Mouse (Mus musculus): ENCODE results near the gene Scd3. TPM values are rescaled to one million over a fixed set of nuclear protein-coding genes. Genes with fewer than 3 reads are reported as not detected.

Gene Scd3
- polyA plus RNA-seq (2015; fragmentation: Nextera tagmentation; extraction: Ambion mirVana) = 0.58 and 0.64 TPM in 2 replicates

DNA sequence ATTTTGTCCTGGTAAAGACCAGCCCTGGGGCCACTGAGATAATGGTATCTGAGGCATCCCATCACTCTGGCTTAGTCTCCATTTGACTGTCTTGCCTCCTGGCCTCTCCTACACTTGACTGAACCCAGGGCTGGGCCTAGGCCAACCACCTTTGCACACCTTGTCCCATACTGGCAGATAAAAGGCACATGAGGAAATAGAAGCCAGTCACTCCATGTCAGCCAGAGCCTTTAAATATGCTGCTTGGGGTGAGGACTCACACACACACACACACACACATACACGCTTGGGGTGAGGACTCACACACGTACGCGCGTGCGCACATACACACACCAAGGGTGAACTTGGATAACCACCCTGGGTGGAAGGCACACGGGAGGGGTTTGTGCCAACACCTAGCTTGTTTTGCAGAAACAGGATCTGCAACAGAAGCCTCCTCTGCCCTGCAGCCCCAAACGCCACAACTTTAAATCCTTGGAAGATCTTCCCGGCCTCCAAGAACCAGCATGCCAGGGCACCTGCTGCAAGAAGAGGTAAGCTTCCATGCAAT is at the start of gene Scd3:
Gene Scd3, plus strand, starts transcription at position 255 of the 550 bp plus-strand sequence.
- Histone ChIP-seq H3K4me3 (no peak within 1 kb of the TSS), H3K9ac (no peak within 1 kb of the TSS), H3K4me2 (no peak within 1 kb of the TSS), H3K27me3 (no peaks in the 10 kb centered on the region), H3K36me3 (no peaks in the 10 kb centered on the region), H3K4me1 (no peaks in the 10 kb centered on the region), H3K27ac (no peak within 1 kb of the TSS), H3K9me3 (no peaks in the 10 kb centered on the region)
- no peak for ATAC-seq (ENCODE audit: borderline replicate concordance, extremely low read depth, low FRiP score, low TSS enrichment)
- 87% methylated on average over 9 of the region's 9 CpGs for WGBS

DNA sequence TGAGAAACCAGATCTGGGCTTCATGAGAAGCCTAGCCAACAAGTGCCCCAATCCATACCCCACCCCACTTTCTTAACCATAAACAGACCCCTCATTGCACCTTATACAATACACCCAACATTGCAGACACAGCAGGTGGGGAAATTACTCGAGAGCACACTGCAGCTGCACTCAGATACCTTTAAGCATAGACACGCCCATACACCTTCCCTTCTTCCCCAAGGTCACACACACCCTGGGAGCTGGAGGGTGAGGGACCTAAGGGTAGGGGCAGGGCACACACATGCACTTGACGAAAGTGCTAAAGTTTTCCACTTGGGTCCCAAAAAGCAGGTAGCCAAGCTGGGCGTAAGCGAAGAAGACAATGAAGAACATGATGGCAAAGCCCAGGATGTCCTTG is 49.3 kb upstream of the Scd3 start:
- Histone ChIP-seq H3K36me3 (no peaks in the 10 kb centered on the region), H3K4me2 (no peak overlapping the region), H3K9ac (no peak overlapping the region), H3K9me3 (no peaks in the 10 kb centered on the region), H3K27me3 (no peaks in the 10 kb centered on the region; the same call in 1 of the 2 replicates), H3K27ac (no peak overlapping the region), H3K4me1 (no peaks in the 10 kb centered on the region), H3K4me3 (no peak overlapping the region)
- ATAC-seq (ENCODE audit: borderline replicate concordance, extremely low read depth, low FRiP score, low TSS enrichment) = no peak
- WGBS = 73% methylated on average over 5 of the region's 5 CpGs

DNA sequence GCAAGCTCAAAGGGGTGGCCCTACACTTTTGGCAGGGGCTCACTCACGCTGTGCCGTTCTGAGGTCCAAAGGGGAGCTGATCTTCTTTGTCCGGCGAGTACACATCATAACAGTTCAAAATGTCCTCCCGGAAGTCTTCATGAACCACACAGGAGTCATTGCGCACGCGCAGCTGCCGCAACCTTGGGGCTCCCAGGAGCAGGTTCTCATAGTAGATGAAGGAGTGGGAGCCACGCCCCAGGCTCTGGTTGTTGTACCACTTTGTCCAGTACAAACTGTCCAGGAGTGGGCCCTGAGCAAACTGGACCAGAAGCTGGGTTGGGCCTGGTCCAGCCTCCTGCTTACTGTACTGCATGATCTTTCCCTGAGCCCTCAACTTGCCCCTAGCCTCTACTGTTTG is 46.1 kb upstream of the Scd3 start:
- no peaks in the 10 kb centered on the region for H3K4me1 ChIP-seq
- H3K4me3 ChIP-seq = no peak overlapping the region
- H3K27me3 ChIP-seq = no peaks in the 10 kb centered on the region; the same call in 1 of the 2 replicates
- H3K27ac ChIP-seq = no peak overlapping the region
- 88% methylated on average over 10 of the region's 10 CpGs for WGBS
- no peak for ATAC-seq (ENCODE audit: borderline replicate concordance, extremely low read depth, low FRiP score, low TSS enrichment)
- H3K36me3 ChIP-seq = no peaks in the 10 kb centered on the region
- no peak overlapping the region for H3K9ac ChIP-seq
- no peaks in the 10 kb centered on the region for H3K9me3 ChIP-seq
- H3K4me2 ChIP-seq = no peak overlapping the region

DNA sequence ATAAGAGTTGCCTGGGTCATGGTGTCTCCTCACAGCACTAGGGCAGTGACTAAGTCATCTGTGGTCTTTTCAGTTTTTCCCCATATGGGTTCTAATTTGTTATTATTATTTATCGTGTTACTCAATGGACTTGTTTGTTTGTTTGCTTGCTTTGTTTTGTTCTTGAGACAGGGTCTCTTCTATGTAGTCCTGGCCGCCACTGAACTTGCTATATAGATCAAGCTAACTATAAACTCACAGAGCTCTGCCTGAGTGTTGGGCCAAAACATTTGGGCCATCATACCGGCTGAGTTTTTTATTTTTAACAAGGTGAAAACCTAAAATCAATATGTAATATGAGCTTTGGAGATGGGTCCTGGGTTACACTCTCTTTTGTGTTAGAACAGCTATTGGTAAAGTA is 43.7 kb upstream of the Scd3 start:
- no peaks in the 10 kb centered on the region; the same call in 1 of the 2 replicates for H3K27me3 ChIP-seq
- H3K27ac ChIP-seq = no peak overlapping the region
- 74% methylated on average over 3 of the region's 3 CpGs for WGBS
- no peaks in the 10 kb centered on the region for H3K9me3 ChIP-seq
- H3K4me3 ChIP-seq = no peak overlapping the region
- no peaks in the 10 kb centered on the region for H3K36me3 ChIP-seq
- H3K9ac ChIP-seq = no peak overlapping the region
- no peak overlapping the region for H3K4me2 ChIP-seq
- no peaks in the 10 kb centered on the region for H3K4me1 ChIP-seq
- no peak for ATAC-seq (ENCODE audit: borderline replicate concordance, extremely low read depth, low FRiP score, low TSS enrichment)

DNA sequence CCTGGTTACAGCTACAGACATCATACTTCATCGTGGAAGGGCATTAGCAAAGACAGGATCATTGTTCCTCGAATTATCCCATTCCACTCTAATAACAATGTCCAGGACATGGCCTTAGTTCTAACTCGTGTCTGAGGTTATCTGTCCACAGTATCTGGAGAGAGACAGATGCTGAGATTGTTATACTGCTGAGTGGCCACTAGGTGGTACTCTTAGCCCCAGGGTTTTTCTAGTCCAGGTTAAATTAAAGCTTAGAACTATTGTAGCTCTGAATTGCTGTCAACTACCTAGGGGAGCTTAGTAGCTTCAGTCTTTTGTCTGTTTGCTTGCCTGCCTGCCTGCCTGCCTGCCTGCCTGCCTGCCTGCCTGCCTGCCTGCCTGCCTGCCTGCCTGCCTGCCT is 41.6 kb upstream of the Scd3 start:
- 7% methylated on average over 3 of the region's 3 CpGs for WGBS
- Histone ChIP-seq H3K9ac (no peak overlapping the region), H3K4me1 (no peaks in the 10 kb centered on the region), H3K4me2 (no peak overlapping the region), H3K4me3 (no peak overlapping the region), H3K27ac (no peak overlapping the region), H3K36me3 (no peaks in the 10 kb centered on the region), H3K9me3 (no peaks in the 10 kb centered on the region), H3K27me3 (no peaks in the 10 kb centered on the region; the same call in 1 of the 2 replicates)
- no peak for ATAC-seq (ENCODE audit: borderline replicate concordance, extremely low read depth, low FRiP score, low TSS enrichment)

DNA sequence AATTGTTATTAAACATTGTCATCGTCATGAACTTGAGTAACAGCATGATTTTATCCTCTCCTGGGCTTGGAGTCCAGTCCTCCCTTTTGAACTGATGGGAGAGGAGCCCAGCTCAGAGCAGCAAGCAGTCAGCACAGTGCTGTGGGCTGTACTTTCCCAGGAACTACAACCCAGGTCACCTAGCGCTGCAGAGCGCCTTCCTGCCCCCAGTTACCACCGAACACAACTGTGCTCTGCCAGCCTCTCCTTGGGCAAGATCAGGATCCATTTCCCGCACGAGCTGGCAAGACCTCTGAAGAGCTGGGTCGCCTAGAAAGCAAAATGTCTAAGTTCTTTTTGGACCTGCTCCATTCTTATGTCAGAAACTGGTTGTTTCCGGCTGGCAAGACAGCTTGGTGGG is 28.2 kb upstream of the Scd3 start:
- Histone ChIP-seq H3K4me1 (no peaks in the 10 kb centered on the region), H3K36me3 (no peaks in the 10 kb centered on the region), H3K4me3 (no peak overlapping the region), H3K27ac (no peak overlapping the region), H3K27me3 (no peaks in the 10 kb centered on the region), H3K9ac (no peak overlapping the region), H3K4me2 (no peak overlapping the region), H3K9me3 (no peaks in the 10 kb centered on the region)
- no peak for ATAC-seq (ENCODE audit: borderline replicate concordance, extremely low read depth, low FRiP score, low TSS enrichment)
- WGBS = 54% methylated on average over 8 of the region's 8 CpGs

DNA sequence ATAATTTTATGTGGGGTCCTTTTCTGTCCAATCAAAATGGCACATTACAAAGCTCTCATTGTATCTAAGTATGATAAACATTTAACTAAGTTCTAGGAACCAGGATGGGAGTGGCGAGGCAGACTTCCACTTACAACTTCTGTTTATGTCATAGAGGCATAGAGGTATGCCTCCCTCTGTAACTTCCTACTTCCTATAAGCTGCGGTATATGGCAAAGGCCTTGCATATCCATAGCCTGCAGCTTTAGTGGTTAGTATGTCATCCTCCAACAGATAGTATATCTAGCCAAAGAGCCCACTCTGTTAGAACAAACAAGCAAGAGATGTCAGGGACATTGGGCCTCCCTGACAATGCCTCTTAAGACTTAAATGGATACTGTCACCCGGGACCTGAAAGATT is 26.3 kb upstream of the Scd3 start:
- no peaks in the 10 kb centered on the region for H3K27me3 ChIP-seq
- no peak overlapping the region for H3K9ac ChIP-seq
- 74% methylated on average over 3 of the region's 3 CpGs for WGBS
- no peak overlapping the region for H3K27ac ChIP-seq
- no peaks in the 10 kb centered on the region for H3K9me3 ChIP-seq
- no peak overlapping the region for H3K4me3 ChIP-seq
- H3K36me3 ChIP-seq = no peaks in the 10 kb centered on the region
- no peaks in the 10 kb centered on the region for H3K4me1 ChIP-seq
- ATAC-seq (ENCODE audit: borderline replicate concordance, extremely low read depth, low FRiP score, low TSS enrichment) = no peak
- H3K4me2 ChIP-seq = no peak overlapping the region

DNA sequence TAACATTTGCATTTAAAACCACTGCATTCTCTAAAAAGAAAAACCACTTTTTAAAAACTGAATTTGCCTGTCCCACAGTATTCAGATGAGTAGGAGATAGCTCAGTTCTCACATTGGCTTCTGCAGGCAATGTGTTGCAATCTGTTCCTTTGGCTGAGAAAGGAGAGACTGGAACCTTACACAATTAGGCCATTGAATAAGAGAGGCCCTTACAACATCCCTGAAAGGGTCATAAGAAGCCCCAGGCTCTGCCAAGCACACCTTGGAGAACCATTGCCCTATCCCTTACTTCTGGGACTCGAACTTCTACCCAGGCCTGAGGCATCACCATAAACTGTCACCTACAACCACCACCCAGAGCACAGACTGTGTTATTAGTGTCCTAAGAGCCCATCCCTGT is 22.6 kb upstream of the Scd3 start:
- Histone ChIP-seq H3K36me3 (no peaks in the 10 kb centered on the region), H3K4me1 (no peaks in the 10 kb centered on the region), H3K4me2 (no peak overlapping the region), H3K27ac (no peak overlapping the region), H3K4me3 (no peak overlapping the region), H3K9ac (no peak overlapping the region), H3K27me3 (no peaks in the 10 kb centered on the region), H3K9me3 (no peaks in the 10 kb centered on the region)
- ATAC-seq (ENCODE audit: borderline replicate concordance, extremely low read depth, low FRiP score, low TSS enrichment) = no peak
- 76% methylated on average over 1 of the region's 1 CpGs for WGBS

DNA sequence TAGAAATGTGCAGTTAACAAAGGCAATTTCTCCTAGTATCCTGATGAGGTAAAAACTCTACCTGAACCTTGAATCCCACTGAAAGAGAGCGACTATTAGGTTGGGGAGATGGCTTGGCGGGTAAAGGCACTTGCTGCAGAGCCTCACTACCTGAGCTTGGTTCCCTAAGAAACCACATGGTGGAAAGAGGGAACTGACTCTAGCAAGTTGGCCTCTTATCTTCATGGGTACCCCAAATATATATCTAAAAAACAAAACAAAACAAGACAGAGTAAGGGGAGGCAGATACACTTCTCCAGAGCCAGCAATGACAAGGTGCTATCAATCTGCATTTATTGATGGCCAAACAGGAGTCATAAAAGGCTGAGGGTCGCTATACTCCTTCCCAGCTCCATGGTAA is 19.1 kb upstream of the Scd3 start:
- ATAC-seq (ENCODE audit: borderline replicate concordance, extremely low read depth, low FRiP score, low TSS enrichment) = no peak
- 66% methylated on average over 3 of the region's 3 CpGs for WGBS
- H3K27ac ChIP-seq = no peak overlapping the region
- H3K4me3 ChIP-seq = no peak overlapping the region
- no peaks in the 10 kb centered on the region for H3K27me3 ChIP-seq
- H3K9ac ChIP-seq = no peak overlapping the region
- H3K4me1 ChIP-seq = no peaks in the 10 kb centered on the region
- H3K9me3 ChIP-seq = no peaks in the 10 kb centered on the region
- H3K4me2 ChIP-seq = no peak overlapping the region
- H3K36me3 ChIP-seq = no peaks in the 10 kb centered on the region

DNA sequence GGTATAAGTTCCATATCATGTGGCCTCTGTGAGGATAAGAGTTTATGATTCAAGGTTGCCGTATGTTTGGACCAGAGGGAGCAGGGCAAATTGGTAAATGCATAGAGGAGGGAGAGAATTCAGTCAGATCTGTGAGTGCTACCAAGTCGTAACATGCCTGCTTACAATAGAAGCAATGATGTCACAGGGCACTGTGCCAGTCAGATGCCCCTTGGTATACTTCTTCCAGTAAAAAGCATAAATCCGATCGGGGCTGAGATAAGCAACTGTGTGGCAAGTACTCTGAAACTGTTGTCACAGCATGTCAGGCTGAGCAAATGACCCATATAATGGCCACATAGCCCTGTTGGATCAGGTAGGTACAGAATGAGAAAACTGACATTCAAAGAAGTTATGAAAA is 14.0 kb upstream of the Scd3 start:
- Histone ChIP-seq H3K4me2 (no peak overlapping the region), H3K4me3 (no peak overlapping the region)
- 72% methylated on average over 4 of the region's 4 CpGs for WGBS

DNA sequence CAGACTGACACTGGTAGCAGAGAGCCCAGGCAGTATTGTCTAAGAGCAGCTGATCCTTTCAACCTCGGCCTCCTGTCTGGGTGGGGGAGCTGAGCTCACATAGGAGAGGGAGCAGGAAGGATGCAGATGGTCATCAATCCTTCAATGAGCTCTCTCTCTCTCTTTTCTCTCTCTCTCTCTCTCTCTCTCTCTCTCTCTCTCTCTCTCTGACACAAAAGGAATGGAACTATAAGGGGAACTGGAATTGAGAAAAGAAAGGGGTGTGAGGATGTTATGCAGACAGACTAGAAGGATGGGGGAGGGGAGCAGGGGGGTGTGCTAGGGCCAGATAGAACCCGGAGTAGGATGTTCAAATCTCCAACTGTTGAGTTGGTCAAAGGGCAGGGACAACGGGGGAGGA is 10.7 kb upstream of the Scd3 start, which contains the start of gene Pkd2l1:
Gene Pkd2l1, minus strand, starts transcription at position 101 of the 400 bp plus-strand sequence.
- ATAC-seq (ENCODE audit: borderline replicate concordance, extremely low read depth, low FRiP score, low TSS enrichment) = no peak
- Histone ChIP-seq H3K9ac (no peak within 1 kb of the TSS), H3K27me3 (no peaks in the 10 kb centered on the region), H3K9me3 (no peaks in the 10 kb centered on the region), H3K27ac (no peak within 1 kb of the TSS), H3K4me1 (no peaks in the 10 kb centered on the region), H3K4me3 (no peak within 1 kb of the TSS), H3K4me2 (no peak within 1 kb of the TSS), H3K36me3 (no peaks in the 10 kb centered on the region)
- 37% methylated on average over 3 of the region's 3 CpGs for WGBS

More for the DNA sequence above, 14.0 kb upstream of the Scd3 start:
- Histone ChIP-seq H3K9me3 (no peaks in the 10 kb centered on the region), H3K9ac (no peak overlapping the region), H3K27me3 (no peaks in the 10 kb centered on the region), H3K36me3 (no peaks in the 10 kb centered on the region), H3K4me1 (no peaks in the 10 kb centered on the region), H3K27ac (no peak overlapping the region)
- no peak for ATAC-seq (ENCODE audit: borderline replicate concordance, extremely low read depth, low FRiP score, low TSS enrichment)

DNA sequence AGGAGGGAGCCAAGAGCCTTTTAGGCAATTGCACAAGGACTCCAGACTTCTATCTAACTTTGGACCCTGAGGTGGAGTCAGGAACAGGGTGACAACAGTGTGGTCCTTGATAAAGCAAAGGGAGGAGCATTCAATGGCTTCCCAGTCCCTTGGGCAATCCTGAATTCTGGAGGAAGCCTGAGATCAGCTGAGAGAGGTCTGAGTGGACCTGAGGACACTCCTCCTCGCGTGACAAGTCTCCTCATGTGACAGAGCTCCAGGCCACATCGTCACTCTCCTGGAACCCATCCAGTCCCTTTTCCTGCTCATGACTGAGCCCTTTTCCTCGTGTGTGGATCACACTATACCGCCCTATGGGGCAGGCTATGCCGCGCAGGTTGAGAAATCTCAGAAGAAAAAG is 9.2 kb upstream of the Scd3 start:
- H3K27me3 ChIP-seq = no peaks in the 10 kb centered on the region
- no peak overlapping the region for H3K9ac ChIP-seq
- no peak overlapping the region for H3K4me3 ChIP-seq
- no peaks in the 10 kb centered on the region for H3K4me1 ChIP-seq
- no peaks in the 10 kb centered on the region for H3K9me3 ChIP-seq
- no peak overlapping the region for H3K27ac ChIP-seq
- H3K4me2 ChIP-seq = no peak overlapping the region
- no peaks in the 10 kb centered on the region for H3K36me3 ChIP-seq
- 53% methylated on average over 7 of the region's 7 CpGs for whole genome bisulfite sequencing
- no peak for ATAC-seq (ENCODE audit: borderline replicate concordance, extremely low read depth, low FRiP score, low TSS enrichment)

DNA sequence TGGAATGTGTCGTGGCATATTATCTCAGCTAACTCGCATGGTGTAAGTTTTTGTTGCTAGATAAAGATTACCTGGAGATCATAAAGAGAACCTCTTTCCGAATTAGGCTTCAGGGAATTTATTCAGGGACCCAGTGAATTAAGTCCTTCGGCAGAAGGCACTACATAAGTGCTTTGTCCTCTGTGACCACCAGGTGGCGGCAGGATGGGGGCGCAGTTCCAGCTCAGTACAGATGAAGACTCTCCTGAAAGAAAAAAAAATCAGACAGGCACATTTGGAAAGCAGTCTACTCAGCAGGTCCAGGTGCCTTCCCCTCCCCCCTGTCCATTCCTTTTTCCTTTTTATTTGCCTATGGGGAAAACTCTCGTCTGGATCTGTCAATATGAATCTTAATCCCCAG is 7.9 kb upstream of the Scd3 start:
- Histone ChIP-seq H3K9ac (no peak overlapping the region), H3K27ac (no peak overlapping the region), H3K9me3 (no peaks in the 10 kb centered on the region), H3K4me3 (no peak overlapping the region), H3K36me3 (no peaks in the 10 kb centered on the region), H3K27me3 (no peaks in the 10 kb centered on the region), H3K4me1 (no peaks in the 10 kb centered on the region), H3K4me2 (no peak overlapping the region)
- ATAC-seq (ENCODE audit: borderline replicate concordance, extremely low read depth, low FRiP score, low TSS enrichment) = no peak
- WGBS = 15% methylated on average over 7 of the region's 7 CpGs

All from lung, embryonic 15.5 days (tissue).